Mouse (Mus musculus) intestine, postnatal 0 days (tissue): ENCODE measurements at regions not wholly inside any gene's neighbourhood (a gene's known extent, or its start where the extent isn't known, plus 50 kb on each side); places are given as distances from the start of the nearest gene placed in this dataset.
A peak's percentile ranks its signal among the peaks of the same experiment; 100 is the strongest.
"Not testable (repeated sequence)": the region's sequence is repeated elsewhere in the genome, so short reads cannot be mapped to it uniquely, and the experiment has no call there.

ENCODE experiments used
- ATAC-seq: fragments of 200-750 bp; cut with Nextera tagmentation; 2 replicates; pipeline ENCODE4 v1.8.0; 2017; ENCODE audit warnings: mild to moderate bottlenecking, moderate TSS enrichment, moderate library complexity
- H3K27ac ChIP-seq: fragments of 300-500 bp; sonication (generic); 2 replicates; pipeline ENCODE4 v1.5.1; 2014; ENCODE audit warnings: mild to moderate bottlenecking, low read depth, low read length, moderate library complexity
- H3K27me3 ChIP-seq: fragments of 300-500 bp; sonication (generic); replicated peaks from 2 replicates; pipeline ENCODE4 v1.6.1; 2014; ENCODE audit warnings: low read length, mixed read lengths; ENCODE audit not compliant: control insufficient read depth, insufficient read depth
- H3K36me3 ChIP-seq: fragments of 300-500 bp; sonication (generic); 2 replicates; pipeline ENCODE4 v1.6.1; 2014; ENCODE audit warnings: mild to moderate bottlenecking, moderate library complexity; ENCODE audit not compliant: control insufficient read depth, insufficient read depth
- H3K4me1 ChIP-seq: fragments of 300-500 bp; sonication (generic); replicated peaks from 2 replicates; pipeline ENCODE4 v1.6.1; 2014; ENCODE audit warnings: antibody characterized with exemption, low read length, mixed read lengths; ENCODE audit not compliant: control insufficient read depth, insufficient read depth
- H3K4me2 ChIP-seq: fragments of 300-500 bp; sonication (generic); replicated peaks from 2 replicates; pipeline ENCODE4 v1.6.1; 2014; ENCODE audit warnings: low read depth, mild to moderate bottlenecking, moderate library complexity
- H3K4me3 ChIP-seq: fragments of 300-500 bp; sonication (generic); 2 replicates; pipeline ENCODE4 v1.5.1; 2014; ENCODE audit warnings: low read depth, low read length
- H3K9ac ChIP-seq: fragments of 300-500 bp; sonication (generic); 2 replicates; pipeline ENCODE4 v1.6.1; 2014; ENCODE audit warnings: mild to moderate bottlenecking, low read depth, low read length
- H3K9me3 ChIP-seq: fragments of 300-500 bp; sonication (generic); 2 replicates; pipeline ENCODE4 v1.6.1; 2016; ENCODE audit warnings: mixed run types; ENCODE audit not compliant: control insufficient read depth
- CTCF ChIP-seq: sonication (generic); IDR thresholded peaks from 2 replicates; pipeline ENCODE4 v1.5.1; 2016; ENCODE audit warnings: low read depth, mild to moderate bottlenecking, control low read depth, antibody characterized with exemption, moderate library complexity
- WGBS: fragments of 180-500 bp; shearing (Covaris S2); extraction: QIAGEN DNeasy Blood & Tissue Kit; methylation state at CpG from one replicate; pipeline ENCODE4 v1.1.7; 2014; 5-methylcytosine and 5-hydroxymethylcytosine counted together

- no peaks in the 10 kb centered on the region for H3K4me1 ChIP-seq
- H3K4me3 ChIP-seq: no peak overlapping the region
- TF ChIP-seq CTCF: no peak
- H3K36me3 ChIP-seq: no peaks in the 10 kb centered on the region
- 0 out of 2 replicates have a peak, but pooled peaks cover 3% of the 10 kb centered on the region for H3K9me3 ChIP-seq
- H3K9ac ChIP-seq: no peak overlapping the region
- no peak overlapping the region for H3K4me2 ChIP-seq
- peak overlapping the region; percentile 22 for H3K27ac ChIP-seq
- H3K27me3 ChIP-seq: no peaks in the 10 kb centered on the region
- WGBS: 51% methylated on average over 6 of the region's 6 CpGs
- ATAC-seq: peak; percentile 87
Measured at GRCm38 (mm10) chr17:13581995-13582588, 178.2 kb upstream of the Afdn start.

DNA sequence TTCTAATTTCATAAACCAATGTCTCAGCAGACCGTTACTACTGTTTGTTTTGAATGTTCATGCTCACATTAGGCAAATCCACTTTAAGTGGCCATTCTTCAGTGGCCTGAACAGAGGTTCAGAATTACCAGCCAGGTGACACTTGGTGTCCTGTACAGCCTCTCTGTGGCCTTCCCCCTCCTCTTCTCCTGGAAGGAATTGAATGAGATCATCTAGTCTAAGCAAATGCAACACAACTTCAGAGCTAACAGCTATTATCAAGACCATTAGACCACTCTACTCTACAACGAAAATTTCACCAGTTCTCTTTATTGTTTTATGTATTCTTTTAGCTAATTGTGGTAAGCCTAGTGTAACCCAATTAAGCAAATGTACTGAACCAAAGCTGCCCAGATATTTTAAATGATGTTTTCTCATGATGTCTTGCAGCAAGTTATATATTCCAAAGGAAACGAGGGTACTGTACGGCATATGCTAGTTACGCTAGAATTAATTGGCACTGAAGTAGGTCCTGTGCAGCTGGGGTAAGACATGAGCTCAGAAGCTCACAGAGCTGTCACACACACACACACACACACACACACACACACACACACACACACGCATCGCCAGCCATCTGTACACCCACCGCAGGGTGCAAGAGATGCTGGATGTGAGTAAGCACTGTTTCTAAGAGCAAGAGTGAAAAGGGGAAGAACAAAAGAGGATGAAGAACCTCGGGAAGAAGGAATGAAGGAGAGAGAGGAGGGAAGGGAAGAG is 176.7 kb upstream of the Afdn start:
- Histone ChIP-seq H3K9ac (no peak overlapping the region), H3K9me3 (0 out of 2 replicates have a peak, but pooled peaks cover 3% of the 10 kb centered on the region), H3K4me1 (no peaks in the 10 kb centered on the region), H3K4me2 (no peak overlapping the region), H3K36me3 (no peaks in the 10 kb centered on the region), H3K4me3 (no peak overlapping the region), H3K27me3 (no peaks in the 10 kb centered on the region), H3K27ac (no peak overlapping the region)
- no peak for ATAC-seq
- TF ChIP-seq CTCF: no peak
- 72% methylated on average over 9 of the region's 9 CpGs for whole genome bisulfite sequencing

GRCm38 (mm10) chr17:13584394-13584793 is 175.9 kb upstream of the Afdn start:
- Histone ChIP-seq H3K9ac (no peak overlapping the region), H3K36me3 (no peaks in the 10 kb centered on the region), H3K4me3 (no peak overlapping the region), H3K9me3 (0 out of 2 replicates have a peak, but pooled peaks cover 3% of the 10 kb centered on the region), H3K27me3 (no peaks in the 10 kb centered on the region), H3K4me1 (no peaks in the 10 kb centered on the region), H3K27ac (no peak overlapping the region), H3K4me2 (no peak overlapping the region)
- 57% methylated on average over 4 of the region's 4 CpGs for WGBS
- no peak for TF ChIP-seq CTCF
- no peak for ATAC-seq

- WGBS: 78% methylated on average over 1 of the region's 1 CpGs
- ATAC-seq, H3K27me3 ChIP-seq: not testable (repeated sequence)
Measured at GRCm38 (mm10) chr17:13590240-13590837, 170.0 kb upstream of the Afdn start.

More at GRCm38 (mm10) chr17:13590240-13590837, 170.0 kb upstream of the Afdn start:
- H3K9me3 ChIP-seq, H3K27ac ChIP-seq, H3K4me2 ChIP-seq, H3K4me1 ChIP-seq, H3K4me3 ChIP-seq, H3K36me3 ChIP-seq, H3K9ac ChIP-seq: not testable (repeated sequence)
